Mouse (Mus musculus) A20 (cell line): ENCODE data around the gene Eif4a2.

Source experiments
- DNase-seq: peaks from one replicate; pipeline ENCODE4 v3.0.0-alpha.2; 2011; ENCODE audit warnings: low read depth, low spot score

The Eif4a2 gene

DNA sequence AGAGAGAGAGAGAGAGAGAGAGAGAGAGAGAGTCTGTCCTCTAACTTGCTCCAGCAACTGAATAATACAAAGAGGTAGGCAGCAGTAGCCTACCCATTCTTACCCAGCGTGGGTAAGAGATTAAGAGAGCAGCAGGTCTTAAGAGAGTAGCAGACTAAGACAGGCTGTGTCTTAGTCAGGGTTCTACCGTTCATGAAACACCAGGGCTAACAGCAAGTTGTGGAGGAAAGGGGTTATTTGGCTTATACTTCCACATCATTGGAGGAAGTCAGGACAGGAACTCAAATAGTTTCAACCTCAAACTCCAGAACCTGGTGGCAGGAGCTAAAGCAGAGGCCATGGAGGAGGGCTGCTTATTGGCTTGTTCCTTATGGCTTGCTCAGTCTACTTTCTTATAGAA, 3.4 kb upstream of the Eif4a2 start:
- peak; percentile 75 for DNase-seq

DNA sequence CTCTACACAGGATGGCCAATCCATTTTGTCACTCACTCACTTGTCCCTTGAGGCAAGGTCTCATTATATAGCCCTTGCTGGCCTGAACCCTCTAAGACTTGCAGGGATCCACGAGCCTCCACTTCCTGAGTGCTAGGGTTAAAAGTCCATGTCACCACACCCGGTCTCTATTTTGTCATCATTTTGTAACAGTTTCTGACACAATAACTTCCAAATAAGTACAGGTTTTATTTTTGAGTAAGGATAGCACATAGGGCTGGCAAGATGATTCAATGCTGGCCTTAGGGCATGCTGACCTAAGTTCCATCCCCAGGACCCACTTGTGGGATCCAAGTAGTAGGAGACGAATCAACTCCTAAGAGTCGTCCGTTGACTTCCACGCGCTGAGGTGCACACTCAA, 1.1 kb upstream of the Eif4a2 start:
- DNase-seq: peak; percentile 64

DNA sequence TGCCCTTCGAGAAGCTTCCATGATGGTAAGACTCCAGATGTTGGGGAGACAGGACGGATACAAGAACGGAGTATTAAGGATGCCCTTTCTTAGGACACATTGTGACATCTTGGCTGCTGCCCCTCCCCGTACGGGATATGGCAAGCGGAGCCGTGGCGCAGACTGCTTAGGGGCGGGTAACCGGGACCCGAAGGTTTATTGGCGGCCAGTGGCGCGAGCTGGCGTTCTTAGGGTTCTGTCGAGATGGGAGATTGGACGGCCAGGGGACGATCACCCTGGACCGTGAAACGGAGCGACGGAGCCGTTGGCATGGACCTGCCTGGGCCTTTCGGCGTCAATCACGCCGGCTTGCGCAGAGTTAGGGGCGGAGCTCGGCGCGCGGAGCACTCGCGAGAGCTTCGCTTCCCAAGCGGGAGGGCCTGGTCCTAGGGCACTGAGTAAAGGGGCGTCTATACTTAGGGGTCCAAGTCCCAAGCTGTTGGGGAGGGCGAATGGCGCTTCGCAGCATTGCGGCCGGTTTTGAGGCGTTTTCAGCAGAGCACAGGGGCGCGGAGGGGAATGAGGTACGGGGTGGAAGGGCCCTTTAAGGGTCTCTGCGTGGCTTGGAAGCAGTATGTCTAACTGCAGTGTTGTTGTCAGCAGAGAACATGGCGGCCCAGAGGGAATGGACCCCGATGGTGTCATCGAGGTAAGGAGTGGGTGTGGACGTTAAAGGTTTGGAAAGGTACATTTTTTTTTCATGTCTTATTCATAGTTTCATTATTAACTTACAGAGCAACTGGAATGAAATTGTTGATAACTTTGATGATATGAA, 909 bp downstream of the Eif4a2 start:
- peak; percentile 82 for DNase-seq

GRCm38 (mm10) chr16:23108943-23109342, 1.7 kb downstream of the Eif4a2 start:
- DNase-seq: peak; percentile 17

- DNase-seq: no peak
Observed at GRCm38 (mm10) chr16:23109350-23110280, 2.4 kb downstream of the Eif4a2 start.

- DNase-seq: no peak
Observed at GRCm38 (mm10) chr16:23112348-23112747, 5.1 kb downstream of the Eif4a2 start.

DNA sequence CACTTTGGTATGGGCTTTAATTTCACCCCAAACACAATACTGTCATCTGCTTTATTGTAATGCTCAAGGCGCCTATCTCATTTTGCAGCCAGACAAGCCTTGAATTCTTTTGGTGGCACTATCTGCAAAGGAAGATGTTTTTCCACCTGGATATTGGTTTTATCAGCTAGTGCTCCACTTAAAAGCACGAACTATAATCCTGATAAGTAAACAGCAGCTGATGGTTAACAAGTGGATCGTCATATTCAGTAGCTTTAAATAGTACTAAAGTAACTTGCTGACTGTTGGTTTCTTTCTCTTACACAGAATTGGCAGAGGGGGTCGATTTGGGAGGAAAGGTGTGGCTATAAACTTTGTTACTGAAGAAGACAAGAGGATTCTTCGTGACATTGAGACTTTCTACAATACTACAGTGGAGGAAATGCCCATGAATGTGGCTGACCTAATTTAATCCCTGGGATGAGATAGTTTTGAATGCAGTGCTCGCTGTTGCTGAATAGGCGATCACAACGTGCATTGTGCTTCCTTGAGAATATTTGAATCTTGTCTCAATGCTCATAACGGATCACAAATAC, 5.7 kb downstream of the Eif4a2 start:
- DNase-seq: peak; percentile 24

DNA sequence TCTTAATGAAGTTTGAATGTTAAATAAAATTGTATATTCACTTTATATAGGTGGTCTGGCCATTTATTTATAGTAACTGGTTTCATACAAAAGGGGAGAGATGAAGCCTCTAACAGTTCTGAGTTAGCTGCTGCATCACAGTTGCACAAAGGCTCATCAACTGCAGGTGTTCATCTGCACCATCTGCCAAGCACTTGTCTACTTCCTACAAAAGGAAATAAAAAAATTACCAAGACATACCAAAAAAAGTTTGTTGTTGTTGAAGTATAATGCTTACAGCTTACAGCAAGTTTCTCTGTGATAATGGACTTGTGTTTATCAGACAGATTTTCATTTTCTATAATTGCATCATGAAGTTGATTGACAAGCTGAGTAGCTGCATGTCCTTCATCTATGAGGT, 6.7 kb downstream of the Eif4a2 start:
- peak; percentile 45 for DNase-seq

GRCm38 (mm10) chr16:23114339-23115171, 7.3 kb downstream of the Eif4a2 start:
- peak; percentile 51 for DNase-seq

- no peak for DNase-seq
Observed at GRCm38 (mm10) chr16:23115486-23115885, 8.2 kb downstream of the Eif4a2 start.

GRCm38 (mm10) chr16:23117173-23117572, 9.9 kb downstream of the Eif4a2 start:
- DNase-seq: no peak

- DNase-seq: no peak
Observed at GRCm38 (mm10) chr16:23122446-23122845, 15.2 kb downstream of the Eif4a2 start.

- no peak for DNase-seq
Observed at GRCm38 (mm10) chr16:23123104-23123503, 15.9 kb downstream of the Eif4a2 start.

- no peak for DNase-seq
Observed at GRCm38 (mm10) chr16:23124398-23124797, 17.2 kb downstream of the Eif4a2 start.

DNA sequence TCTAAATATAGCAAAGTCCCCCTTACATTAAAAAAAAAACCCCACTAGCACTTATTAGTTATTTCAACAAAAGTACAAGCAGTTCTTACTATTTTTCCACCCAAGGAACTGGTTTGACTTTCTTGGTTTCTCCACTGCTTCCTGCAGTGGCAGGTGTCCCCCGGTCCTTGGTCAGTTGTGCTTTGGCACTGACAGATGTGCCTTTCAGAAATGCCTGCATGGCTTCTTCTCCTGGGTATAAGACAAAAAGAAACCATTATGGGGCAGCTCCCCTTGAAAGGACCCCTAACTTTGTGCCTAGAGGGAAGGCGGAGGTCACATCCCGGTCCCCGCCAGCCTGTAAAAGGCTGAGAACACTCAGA, 20.0 kb downstream of the Eif4a2 start:
- DNase-seq: no peak

DNA sequence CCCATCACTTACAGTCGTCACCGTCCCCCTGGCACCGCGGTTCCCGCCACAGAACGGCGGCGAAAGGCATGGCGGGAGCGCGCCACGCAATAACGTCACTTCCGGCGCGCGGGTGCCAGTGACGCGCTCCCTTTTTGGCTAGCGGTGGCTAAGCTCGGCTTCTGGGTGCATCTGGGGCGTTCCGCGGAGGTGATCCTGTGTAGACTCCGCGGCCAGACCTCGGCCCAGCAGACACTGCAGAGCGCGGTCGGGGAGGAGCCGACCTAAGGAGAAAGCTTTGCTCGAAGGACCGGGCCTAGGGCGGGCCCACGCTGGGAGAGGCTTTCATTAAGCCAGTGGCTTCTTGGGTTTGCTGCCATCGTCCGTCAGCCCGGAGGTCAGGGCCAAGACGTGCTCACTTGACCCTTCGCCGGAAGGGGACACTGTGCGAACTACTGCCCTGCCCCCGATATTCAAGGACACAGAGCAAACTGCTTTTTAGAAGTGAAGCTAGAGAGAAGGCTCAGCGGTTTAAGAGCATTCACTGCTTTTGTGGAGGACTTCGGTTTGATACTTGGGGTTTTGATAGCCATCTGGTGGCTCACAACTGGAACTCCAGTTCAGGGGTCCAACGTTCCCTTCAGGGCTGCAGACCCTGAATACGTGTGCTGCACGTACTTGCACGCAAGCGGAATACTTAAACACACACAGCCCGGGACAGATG, 20.6 kb downstream of the Eif4a2 start, which contains the start of gene Rfc4:
Gene Rfc4, minus strand, starts transcription at position 65 of the 703 bp plus-strand sequence.
- peak; percentile 94 for DNase-seq

GRCm38 (mm10) chr16:23130303-23130702, 23.1 kb downstream of the Eif4a2 start:
- DNase-seq: no peak

DNA sequence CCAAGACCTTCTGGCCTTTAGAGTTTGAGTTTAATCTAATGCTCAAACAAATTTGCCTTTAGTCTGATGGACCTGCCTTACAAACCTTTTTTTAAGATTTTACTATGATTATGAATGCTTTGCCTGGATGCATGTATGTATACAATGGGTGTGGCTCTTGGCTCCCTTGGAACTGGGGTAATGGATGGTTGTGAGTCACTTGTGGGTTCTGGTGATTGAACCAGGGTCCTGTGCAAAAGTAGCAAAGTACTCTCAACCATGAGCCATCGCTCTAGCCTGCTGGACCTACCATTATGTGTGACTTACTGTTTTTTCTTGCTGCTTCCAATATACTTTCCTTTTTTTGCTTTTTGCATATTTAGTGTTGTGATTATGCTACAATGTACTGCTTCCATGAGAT, 25.1 kb downstream of the Eif4a2 start:
- no peak for DNase-seq

GRCm38 (mm10) chr16:23135421-23136149, 28.3 kb downstream of the Eif4a2 start:
- DNase-seq: peak; percentile 65

GRCm38 (mm10) chr16:23136406-23136970, 29.2 kb downstream of the Eif4a2 start:
- no peak for DNase-seq
